Mouse (Mus musculus) kidney, adult 8-10 months (tissue): ENCODE results near the gene Hadh.

Experiments used
- DNase-seq, 2 experiments: peaks; one replicate each; pipeline ENCODE4 v3.0.0; 2022

The Hadh gene

DNA sequence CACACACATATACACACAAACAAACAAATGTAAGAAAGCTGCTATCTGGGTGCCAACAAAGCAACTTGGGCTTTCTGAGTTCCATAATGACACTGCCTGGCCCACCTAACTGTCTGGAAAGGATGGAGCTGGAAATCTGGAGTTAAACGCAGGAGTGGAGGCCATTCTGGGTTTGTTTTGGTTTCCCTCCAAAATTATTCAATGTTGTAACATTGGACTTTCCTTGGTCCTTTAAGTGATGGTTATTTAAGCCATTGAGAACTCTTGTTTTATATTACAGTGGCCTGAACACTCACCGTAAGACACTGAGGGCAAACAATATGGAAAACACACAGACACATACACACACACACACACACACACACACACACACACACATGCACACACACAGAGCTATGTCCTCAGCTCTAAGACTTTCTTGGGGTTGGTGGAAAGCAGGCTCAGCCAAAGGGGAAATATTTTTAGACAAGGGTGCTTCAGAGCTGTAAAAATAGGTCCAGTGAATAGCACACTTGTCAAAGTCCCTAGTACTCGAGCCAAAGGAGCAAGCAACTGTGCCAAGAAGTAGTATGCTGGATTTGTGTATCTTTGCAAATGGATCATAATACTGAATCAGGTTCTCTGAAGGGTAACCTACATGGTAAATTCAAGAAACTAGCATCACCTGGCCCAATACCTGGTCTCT, 5.4 kb downstream of the Hadh start:
- peak in 1 of 2 experiments; percentile 21 for DNase-seq

DNA sequence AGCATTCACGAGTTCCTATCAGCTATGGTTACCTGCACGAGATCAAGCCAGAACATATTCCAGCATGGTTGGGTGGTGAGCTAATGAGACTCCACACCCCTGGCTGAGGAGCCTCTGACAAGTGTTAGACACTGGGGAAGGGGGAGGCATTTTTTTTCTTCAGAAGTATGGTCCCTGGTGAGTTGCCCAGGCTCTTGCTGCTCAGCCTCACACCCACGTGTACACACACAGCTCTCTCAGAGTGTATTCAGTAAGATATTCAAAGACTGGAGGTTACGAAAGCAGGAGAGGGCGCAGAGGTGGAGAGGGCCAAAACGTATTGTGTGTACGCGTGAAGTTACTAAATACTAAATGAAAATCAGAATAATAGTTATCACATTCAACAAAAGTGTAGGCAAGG, 6.4 kb downstream of the Hadh start:
- no peak for DNase-seq

DNA sequence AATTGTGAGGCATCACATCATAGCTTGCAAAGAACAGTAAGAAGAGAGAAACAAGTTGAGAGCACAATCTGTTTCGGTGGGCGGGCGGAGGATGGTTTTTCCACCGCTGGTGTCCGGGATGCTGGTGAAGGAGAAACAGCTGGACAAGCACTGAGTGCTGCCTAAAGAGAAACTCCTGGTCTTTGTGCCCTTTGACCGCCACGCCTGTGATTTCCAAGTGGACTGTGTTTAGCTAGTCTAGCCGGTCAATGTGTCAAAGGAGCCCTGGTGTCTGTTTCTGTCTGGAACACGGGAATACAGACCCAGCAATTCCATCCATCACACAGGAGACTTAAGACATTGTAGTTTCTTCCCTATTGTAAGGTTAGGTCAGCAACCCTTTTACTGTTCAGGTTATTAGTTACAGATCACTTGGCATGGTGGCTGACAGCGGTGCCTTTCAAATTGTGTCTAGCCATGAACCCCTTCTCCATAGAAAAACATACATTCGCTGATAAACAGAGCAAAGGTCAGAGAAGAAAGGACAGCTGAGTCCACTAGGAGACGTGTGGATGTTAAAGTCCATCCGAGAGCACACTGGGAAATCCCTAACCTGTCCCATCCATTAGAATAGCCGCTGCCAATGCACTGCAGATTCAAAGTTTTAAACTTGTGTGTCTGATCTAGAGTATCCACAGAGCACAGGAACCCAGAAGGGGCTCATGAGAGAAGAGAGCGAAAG, 8.0 kb downstream of the Hadh start:
- DNase-seq: peak; percentile 78 to 83

DNA sequence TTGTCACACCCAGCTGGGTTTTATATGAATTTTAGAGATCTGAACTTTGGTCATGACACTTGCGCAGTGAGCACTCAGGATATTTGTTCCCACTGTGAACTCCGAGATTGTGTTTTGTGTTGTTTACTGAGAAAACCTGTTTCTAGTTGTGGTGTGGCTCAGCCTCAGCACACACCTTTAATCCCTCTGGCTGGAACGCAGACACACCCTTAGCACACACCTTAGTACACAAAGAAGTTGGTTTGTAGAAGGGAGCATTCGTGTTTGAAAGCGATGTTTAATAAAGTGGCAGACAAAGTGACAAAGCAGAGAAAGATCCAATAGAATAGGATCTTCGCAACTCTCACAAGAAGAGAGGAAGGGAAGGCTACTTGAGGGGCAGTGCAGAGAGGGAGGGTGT, 11.5 kb downstream of the Hadh start:
- no peak for DNase-seq

DNA sequence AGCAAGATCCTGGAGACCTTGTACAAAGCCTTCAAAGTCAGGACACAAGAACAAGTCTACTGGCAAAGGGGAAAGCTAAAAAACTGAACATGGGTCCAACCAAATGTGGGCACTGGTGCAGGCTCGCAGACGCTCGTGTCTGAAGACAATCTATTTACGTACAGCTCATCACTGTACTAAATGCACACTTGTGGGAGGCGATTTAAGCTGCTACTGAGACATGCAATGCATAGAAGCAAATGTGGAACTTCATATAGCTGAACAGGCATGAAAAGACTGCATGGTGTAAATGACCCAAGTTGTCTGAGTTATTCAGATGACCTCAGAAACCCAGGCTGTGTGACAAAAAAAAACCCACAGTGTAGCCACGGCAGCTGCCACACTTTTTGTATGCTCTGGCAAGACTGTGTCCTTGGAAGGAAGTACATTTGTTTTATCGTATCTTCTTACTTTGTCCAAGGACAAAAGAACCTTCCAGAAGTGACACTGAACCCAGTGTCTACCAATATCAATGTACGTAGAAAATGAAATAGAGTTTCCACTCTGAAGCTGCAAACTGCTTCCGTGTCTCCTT, 12.4 kb downstream of the Hadh start:
- DNase-seq: no peak

DNA sequence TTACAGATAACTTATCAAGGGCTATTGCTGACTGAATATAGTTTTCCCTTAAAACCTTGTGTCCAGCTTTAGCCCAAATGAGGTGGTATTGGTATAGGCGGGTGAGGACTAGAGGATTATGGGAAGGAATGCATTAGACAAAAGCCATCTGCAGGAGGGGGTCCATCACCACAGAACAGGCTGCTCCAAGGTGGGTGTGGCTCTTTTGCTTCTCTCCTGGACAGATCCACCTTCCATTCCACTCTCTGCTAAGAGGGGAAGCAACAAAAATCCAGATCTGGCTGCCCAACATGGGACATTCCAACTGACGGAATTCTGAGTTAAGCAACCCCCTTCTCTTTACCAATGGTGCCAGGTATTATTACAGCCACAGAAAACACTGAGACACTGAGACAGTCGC, 13.0 kb downstream of the Hadh start:
- no peak for DNase-seq

DNA sequence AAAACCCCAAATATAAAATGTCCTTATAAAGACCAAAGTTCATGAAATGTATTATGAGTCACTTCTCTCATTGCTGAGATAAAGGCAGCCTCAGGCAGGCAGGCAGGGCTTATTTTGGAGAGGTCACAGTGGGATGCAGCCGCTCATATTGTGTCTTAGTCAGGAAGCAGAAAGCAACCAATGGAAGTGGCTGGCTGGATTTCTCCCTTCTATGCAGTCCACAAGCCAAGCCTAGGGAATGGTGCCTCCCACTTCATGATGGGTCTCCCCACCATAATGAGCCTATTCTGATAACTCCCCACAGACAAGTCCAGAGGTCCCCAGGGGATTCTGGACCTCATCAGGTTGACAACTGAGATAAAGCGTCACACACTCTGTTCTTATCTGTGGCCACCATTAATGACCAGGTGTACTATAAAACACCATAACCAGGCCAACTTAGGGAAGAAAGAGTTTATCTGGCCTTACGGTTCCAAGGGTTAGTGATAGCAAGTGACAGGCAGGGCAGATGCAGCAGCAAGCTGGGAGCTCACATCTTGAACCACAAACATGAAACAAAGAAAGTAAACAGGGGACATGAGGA, 16.4 kb downstream of the Hadh start:
- no peak for DNase-seq

DNA sequence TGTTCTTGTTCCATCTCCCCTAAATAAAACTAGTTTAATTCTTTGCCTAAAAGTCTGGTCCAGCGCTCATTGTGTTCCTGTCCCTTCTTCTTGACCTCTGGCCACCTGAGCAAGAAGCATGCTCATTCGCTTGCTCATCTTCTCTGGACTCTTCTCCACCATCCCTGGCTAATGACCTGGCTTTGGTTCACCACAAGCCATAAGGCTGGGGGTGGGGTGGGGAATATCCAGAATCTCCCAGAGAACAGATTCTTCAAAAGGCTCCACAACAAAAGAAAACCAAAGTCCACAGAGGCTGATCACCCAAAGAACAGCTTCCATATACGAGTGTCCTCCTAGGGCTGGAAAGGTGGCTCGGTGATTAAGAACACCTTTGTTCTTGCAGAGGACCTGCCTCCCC, 16.9 kb downstream of the Hadh start:
- peak in 1 of 2 experiments; percentile 37 for DNase-seq

DNA sequence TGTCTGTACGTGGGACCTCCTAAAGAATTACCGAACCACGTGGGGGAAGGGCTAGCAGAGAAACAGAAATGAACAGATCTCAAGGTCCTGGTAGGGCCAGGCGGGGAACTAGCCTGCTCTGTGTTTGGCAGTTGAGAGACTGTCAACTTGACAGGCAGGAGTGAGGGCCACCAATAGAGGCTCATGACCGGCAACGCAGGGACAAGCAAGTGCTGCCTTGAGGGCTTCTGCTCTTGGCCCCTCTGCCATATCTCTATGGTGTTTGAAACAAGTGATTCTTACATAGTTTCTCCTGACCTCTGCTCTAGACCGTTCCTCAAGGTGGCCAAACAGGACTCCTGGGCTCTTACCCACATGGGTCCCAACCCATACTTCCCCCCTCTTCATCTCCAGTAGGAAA, 20.3 kb downstream of the Hadh start:
- DNase-seq: no peak

DNA sequence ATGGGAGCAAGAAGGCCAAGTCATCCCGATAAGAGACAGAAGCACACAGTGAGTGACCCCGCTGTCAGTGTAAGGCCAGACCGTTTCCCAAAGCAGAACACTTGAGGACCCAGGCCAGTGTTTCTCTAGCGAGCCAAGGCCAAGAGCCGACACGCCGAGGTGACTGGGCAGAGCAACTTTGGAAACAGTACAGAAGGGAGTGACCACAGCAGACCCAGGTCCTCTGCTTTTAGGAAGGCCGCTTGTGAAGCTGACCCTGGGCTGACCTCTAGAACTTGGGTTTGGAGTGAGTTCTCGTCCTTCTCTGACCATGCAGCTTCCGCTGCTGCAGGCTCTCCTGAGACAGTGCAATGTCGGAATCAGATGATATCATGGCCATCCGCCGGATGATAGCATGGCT, 20.9 kb downstream of the Hadh start:
- no peak for DNase-seq

DNA sequence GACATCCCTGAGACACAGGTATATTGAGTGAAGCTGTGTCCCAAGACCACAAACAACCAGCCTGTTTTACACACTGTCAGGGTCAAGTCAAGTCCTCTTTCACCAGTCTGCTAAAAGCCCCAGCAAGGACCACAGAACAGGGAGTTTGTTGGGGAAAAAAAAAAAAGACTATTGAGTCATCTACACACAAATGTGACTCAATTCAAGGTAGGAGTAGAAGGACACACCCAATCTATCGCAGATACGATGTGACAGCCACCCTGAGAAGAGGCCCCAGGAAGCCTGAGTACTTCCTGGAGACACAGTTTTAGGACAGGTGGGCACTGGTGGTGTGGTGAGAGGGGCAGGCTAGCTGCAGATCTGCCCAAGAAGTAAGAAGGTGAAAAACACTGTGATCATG, 21.6 kb downstream of the Hadh start:
- DNase-seq: no peak

DNA sequence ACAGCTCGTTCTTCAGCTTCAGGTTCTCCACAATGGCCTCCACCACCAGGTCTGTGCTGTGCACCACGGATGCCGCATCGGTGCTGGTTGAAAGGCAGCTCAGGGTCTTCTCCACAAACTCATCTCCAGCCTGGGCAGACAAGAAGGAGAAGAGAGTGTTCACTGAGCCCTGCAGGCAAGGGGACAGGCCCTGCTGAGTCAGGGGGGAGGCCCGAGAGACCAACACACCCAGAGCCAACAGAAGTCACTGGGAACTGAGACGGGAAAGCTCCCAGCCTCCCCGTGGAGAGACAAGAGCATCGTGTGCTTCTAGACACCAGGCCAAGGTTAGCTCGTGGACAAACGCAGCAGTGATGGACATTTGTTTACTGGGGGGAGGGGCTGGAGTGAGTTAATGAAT, 23.5 kb downstream of the Hadh start:
- no peak for DNase-seq

DNA sequence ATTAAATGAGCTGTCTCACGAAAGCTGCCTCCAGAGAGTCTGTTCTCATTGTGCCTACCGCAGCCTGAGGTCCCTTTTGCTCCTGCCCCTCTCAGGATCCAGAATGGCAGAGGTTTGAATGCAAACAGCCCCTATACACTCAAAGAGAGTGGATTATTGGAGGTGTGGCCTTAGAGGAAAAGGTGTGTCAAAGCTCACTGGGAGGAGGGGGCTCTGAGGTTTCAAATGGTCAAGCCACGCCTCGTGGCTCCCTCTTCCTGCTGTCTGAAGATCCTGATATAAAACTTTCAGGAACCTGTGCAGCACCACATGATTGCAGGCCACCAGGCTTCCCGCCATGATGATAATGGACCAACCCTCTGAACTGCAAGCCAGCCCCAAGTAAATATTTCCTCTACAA, 24.1 kb downstream of the Hadh start:
- DNase-seq: no peak

DNA sequence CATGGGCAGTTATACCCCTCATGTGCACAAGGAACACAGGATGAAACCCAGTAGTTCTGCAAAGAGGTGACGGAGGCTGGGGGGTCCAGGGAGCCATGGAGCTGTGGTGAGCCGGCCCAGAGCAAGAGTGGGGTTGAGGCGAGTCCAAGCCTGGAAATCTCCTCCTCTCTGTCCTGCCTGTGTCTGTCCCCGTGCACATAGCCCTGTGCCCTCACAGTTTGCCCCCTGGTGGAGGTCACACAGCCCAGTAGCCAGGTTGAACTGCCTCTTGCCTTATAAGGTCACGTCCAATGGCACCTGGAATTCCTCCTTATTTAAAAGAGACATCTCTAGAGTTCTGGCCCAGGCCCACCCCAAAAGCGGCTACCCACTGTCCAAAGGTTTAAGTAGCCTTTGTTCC, 24.5 kb downstream of the Hadh start:
- DNase-seq: no peak

DNA sequence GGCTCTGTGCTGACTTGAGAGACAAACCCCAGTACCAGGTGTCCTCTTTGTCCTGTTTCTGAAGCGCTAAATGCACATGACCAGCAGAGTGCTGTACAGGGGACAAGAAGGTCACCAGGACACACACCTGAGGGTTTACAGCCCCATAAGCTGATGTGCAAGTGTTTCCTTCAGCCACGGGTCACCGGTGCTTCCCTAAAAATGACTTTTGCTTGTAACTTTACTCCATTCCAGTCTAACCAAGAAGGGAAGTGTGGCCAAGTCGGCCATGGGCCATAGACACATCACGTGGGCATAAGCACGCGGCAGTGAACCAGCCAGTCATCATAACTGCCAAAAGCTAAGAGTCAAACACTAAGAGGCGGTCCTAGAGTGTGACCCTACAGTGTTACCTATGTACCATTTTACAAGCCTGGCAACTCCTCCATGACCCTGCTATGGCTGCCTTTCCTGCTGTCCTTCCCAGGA, 25.3 kb downstream of the Hadh start:
- peak; percentile 72 to 77 for DNase-seq

DNA sequence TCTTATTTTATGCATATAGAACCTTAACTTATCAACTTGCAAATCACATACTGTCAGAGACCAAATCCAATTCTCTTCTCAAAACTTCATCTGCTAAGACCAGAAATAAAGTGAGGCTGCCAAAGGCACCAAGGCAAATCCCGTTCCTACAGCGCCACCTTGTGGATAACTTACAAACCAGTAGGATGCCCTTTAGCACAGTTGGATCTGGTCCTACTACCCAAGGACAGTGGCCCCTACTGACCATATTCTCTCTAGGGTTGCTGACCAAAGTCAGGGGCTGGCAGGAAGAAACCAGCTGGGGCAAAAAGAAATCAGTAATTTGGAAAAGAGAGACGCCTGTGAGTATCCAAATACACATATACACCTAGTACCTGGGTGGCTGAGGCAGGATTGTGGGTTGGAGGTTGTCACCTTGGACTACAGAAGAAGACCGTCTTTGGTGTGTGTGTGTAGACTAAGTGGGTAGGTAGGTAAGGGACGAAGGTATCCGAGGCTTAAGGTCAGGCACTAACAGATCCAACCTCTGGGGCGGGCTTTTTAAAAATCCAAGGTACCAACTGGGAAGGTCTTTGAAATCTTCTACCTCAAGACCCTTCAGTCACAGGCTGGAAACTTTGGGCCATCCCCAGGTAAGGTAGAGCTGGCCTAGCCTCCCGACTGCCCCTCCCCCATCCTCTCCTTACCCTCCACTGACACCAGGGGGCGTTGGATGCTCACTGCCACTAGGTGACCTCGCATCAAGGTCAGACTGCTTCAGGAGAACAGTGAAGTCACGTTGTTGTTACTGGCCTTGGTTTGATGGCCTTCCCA, 25.9 kb downstream of the Hadh start:
- DNase-seq: peak; percentile 68 to 71

DNA sequence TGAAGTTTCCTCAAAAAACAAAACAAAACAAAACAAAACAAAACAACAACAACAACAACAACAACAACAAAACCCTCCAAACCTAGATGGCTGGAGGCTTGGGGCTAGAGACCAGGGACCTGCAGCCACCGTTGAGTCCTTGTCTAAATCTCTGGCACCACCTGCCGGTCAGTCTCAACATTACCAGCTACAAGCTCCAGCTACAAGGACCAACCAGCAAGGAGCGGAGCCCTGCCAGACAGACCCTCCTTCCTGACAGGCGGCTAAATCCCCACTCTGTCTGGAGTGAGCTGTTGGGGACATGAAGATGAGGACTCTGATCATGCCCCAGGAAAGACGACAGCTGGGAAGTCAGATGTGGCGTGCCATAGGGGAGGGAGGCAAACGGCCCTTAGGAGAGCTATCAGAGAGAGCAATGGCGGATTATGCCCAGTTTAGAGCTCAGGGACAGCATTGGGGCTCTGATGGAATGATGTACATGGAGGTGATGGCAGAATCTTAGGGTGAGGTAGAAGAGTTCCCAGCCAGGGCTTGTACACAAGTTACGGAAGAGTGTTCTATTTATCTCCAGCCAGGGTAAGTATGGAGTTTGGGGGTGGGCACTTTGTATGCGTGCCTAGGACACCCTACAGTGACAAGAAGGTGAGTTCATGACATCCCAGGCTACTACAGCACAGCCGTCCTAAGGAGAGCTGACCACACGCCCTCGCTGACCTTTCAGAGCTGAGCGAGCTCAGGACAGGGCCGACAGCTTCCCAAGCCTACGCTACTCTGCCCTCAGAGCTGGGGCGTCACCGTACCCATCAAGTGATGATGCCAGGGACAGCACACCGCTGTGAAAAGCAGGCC, 33.9 kb downstream of the Hadh start:
- peak; percentile 33 to 75 for DNase-seq

DNA sequence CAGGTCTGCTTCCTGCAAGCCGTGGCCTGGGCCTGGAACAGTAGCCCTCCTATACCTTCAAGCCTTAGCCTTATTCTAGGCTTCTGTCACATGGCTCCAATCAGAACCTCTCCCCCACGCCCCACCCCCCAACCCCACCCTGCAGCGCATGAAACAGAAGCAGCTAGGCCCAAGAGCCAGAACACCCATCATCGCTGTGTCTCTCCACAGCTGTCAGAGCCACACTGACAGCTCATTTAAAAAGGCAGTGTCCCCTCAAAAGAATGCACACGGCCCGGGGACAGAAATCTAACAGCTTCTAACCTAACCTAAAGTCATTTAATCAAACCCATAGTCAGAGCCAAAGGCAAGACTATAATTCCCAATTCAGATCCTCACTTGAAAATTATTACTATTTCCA, 34.8 kb downstream of the Hadh start:
- DNase-seq: no peak

DNA sequence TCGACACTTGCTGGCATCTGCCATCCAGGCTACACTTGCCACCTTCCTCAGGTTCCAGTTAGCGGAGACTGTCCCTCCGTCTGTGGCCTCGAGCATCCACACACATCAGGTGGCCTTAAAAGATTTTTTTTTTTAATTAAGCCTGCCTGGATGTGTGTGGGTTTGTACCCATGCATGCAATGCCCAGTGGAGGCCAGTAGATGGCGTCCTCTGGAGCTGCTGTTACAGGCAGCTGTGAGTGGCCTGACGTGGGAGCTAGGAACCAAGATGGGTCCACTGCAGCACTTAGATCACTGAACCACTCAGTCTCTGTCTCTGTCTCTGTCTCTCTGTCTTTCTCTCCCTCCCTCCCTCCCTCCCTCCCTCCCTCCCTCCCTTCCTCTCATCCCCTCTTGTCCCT, 43.8 kb downstream of the Hadh start:
- DNase-seq: no peak

DNA sequence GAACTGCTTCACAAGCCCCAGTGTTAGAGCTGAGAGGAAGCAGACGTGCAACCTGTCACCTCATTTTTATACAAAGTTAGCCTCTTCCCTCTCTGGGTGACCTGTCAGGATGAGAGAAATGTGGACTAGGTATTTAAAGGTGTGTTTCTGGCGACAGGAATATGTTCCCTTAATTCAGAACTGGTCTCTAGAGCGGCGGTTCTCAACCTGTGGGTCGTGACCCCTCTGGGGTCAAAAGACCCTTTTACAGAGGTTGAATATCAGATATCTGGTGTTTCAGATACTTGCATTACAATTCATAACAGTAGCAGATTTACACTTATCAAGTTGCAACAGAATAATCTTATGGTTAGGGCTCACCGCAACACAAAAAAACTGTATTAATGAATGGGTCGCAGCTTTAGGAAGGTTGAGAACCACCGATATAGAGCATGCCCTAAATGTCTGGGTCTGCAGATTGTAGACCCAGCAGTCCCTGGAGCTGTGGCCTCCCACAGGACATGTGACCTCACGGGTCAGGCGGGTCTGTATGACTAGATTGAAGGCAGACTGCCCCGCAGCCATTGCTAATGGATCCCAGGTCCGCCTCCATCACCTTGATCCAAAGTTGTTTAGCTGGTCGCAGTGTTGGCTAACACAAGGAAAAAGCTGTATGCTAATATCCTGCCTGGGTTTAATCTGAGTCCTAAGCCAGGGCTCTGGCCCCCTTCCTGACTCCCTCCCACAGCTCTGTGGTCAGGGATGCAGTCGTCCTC, 53.1 kb downstream of the Hadh start:
- no peak for DNase-seq

DNA sequence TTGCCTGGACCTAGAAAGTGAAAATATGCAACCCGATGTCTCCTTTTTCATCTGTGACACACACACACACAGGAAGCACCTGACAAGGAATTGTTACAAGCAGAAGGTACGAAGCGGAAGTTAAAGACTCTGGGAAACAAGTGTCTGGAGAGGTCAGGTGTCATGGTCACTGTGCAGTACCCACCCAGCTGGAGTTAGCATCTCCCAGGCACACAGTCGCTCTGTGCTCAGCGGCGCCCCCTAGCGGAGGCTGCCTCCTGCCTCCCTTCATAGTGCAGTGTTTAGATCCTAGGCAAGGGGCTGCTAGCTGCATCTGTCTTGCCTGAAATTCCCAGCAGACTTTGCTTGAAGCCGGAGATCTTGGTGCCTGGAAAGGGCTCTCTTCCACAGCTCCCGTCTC, 57.1 kb downstream of the Hadh start:
- peak in 1 of 2 experiments; percentile 31 for DNase-seq
